Mouse (Mus musculus) midbrain, embryonic 14.5 days (tissue): Measurements from ENCODE around the gene Arfgap3. TPM values are rescaled to one million over a fixed set of nuclear protein-coding genes. Genes with fewer than 3 reads are reported as not detected.

Experiments used
- ATAC-seq: fragments of 200-750 bp; cut with Nextera tagmentation; 2 replicates; pipeline ENCODE4 v1.8.0; 2017; ENCODE audit warnings: moderate number of reproducible peaks, moderate library complexity; ENCODE audit not compliant: low FRiP score, low TSS enrichment
- DNase-seq: peaks from one replicate; pipeline ENCODE4 v3.0.0-alpha.2; 2015
- H3K27ac ChIP-seq: fragments of 300-500 bp; sonication (generic); replicated peaks from 2 replicates; pipeline ENCODE4 v1.5.1; 2014; ENCODE audit warnings: mild to moderate bottlenecking, low read depth, low read length, moderate library complexity
- H3K27me3 ChIP-seq: fragments of 300-500 bp; sonication (generic); 2 replicates; pipeline ENCODE4 v1.6.1; 2014; ENCODE audit warnings: low read length, control low read depth, mixed read lengths; ENCODE audit not compliant: control insufficient read depth, insufficient read depth
- H3K36me3 ChIP-seq: fragments of 300-500 bp; sonication (generic); 2 replicates; pipeline ENCODE4 v1.6.1; 2014; ENCODE audit warnings: low read length, control low read depth; ENCODE audit not compliant: control insufficient read depth, insufficient read depth
- H3K4me1 ChIP-seq: fragments of 300-500 bp; sonication (generic); 2 replicates; pipeline ENCODE4 v1.6.1; 2014; ENCODE audit warnings: mild to moderate bottlenecking, antibody characterized with exemption, low read length, control low read depth; ENCODE audit not compliant: control insufficient read depth, insufficient read depth
- H3K4me2 ChIP-seq: fragments of 300-500 bp; sonication (generic); 2 replicates; pipeline ENCODE4 v1.6.1; 2014; ENCODE audit warnings: mild to moderate bottlenecking, low read length, moderate library complexity
- H3K4me3 ChIP-seq: fragments of 300-500 bp; sonication (generic); replicated peaks from 2 replicates; pipeline ENCODE4 v1.5.1; 2014; ENCODE audit warnings: low read depth, low read length
- H3K9ac ChIP-seq: fragments of 300-500 bp; sonication (generic); replicated peaks from 2 replicates; pipeline ENCODE4 v1.6.1; 2014; ENCODE audit warnings: mild to moderate bottlenecking, low read length, moderate library complexity
- H3K9me3 ChIP-seq: fragments of 300-500 bp; sonication (generic); 2 replicates; pipeline ENCODE4 v1.6.1; 2016; ENCODE audit warnings: low read length, control low read depth, mixed read lengths; ENCODE audit not compliant: control insufficient read depth
- WGBS: fragments of 180-500 bp; shearing (Covaris S2); extraction: QIAGEN DNeasy Blood & Tissue Kit; methylation state at CpG from one replicate; pipeline ENCODE4 v1.1.7; 2014; 5-methylcytosine and 5-hydroxymethylcytosine counted together
- polyA plus RNA-seq: library from polyadenylated mRNA; unstranded; fragments of >200 nt; fragmentation: Nextera tagmentation; extraction: Ambion mirVana; gene quantifications from 2 replicates; pipeline ENCODE4 v1.2.1, GENCODE M21; 2014

Gene Arfgap3
- polyA plus RNA-seq, 1 experiment from 2014 or later: 42.2 TPM

DNA sequence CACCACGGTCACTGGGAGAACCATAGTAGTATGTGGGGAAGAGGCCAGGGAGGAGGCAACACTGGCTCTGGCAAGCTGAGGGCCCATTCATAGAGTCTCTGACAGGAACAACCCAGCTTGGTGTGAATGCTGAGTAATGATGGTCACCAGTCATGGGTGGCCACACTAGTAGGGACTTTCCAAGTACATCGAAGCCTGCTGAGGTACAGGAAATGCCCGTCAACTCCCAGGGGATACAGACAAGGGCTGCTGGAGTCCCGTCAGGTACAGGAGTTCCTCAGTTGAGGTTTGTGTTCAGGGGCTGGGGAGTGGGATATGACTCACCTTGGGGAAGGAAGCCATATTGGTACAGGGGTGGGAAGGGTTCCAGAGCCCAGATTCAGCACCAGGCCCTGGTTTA, 54.0 kb downstream of the Arfgap3 start:
- Histone ChIP-seq H3K4me1 (no peaks in the 10 kb centered on the region), H3K4me2 (no peak overlapping the region), H3K27ac (no peak overlapping the region), H3K36me3 (peaks cover 11% of the 10 kb centered on the region; the same call in 1 of the 2 replicates), H3K4me3 (no peak overlapping the region), H3K9me3 (no peaks in the 10 kb centered on the region), H3K9ac (no peak overlapping the region), H3K27me3 (no peaks in the 10 kb centered on the region)
- 90% methylated on average over 4 of the region's 4 CpGs for WGBS
- DNase-seq: no peak
- ATAC-seq: no peak

DNA sequence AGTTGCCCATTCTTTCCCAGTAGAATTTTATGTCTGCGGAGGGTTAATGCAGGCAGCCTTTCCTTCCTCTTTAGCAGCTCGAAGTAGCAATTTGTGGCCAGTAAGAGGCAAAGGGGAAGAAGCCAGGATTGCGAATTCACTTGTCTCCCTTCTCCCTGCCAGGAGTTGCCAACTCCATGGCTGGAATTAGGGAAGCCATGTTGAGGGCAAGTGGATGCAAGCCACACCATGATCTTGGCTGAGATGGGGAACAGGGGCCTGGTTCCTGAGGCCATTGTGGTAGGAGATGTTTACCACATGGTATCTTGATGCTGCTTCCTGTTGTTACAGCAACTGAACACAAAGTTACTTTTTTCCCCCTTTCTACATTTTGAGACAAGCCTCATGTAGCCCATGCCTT, 55.1 kb downstream of the Arfgap3 start:
- Histone ChIP-seq H3K27ac (no peak overlapping the region), H3K27me3 (no peaks in the 10 kb centered on the region), H3K9ac (no peak overlapping the region), H3K4me1 (no peaks in the 10 kb centered on the region), H3K4me3 (no peak overlapping the region), H3K4me2 (no peak overlapping the region), H3K9me3 (no peaks in the 10 kb centered on the region), H3K36me3 (peaks cover 2% of the 10 kb centered on the region; the same call in 1 of the 2 replicates)
- WGBS: 96% methylated on average over 3 of the region's 3 CpGs
- ATAC-seq (no peak), DNase-seq (no peak)

DNA sequence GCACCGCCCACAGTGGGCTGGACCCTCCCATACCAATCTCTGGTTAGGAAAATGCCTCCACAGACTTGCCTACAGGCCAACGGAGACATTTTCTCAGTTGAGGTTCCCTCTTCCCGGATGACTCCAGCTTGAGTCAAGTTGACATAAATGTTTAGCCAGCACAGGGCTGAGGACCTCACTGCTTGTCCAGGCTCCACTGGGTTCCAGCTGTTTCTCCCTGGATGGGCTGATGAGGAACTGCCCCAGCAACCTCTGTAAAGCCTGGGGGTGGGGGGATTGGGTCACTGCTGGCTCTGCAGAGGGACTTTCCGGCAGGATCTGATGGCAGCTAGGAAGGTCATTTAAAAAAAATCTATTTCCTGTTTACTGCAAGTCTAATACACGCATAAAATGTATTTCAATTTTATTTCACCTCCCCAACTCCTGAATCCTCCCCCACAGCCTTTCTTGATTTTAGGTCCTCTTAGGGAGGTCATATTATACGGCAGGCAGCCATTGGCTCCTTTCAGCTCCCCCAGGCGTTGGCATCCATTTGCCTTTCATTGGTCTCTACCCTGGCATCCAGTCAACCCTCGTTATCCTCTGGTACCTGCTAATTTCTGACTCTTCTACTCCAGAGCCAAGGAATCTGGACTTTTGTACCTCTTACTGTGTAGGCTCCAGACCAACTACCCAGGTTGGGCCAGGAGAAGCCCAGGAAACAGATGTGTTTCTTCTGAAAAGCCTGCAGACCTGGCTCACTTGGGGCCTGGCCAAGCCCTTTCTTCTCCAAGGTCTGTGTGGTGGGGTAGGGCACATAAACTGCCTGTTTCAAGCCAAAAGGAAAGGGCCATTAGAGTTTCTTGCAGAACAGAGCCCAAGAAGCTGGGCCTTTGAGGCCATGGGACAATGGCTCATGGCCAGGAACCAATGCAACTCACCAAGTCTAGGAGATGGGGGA, 56.1 kb downstream of the Arfgap3 start:
- WGBS: 91% methylated on average over 8 of the region's 8 CpGs
- DNase-seq (no peak), ATAC-seq (no peak)
- Histone ChIP-seq H3K36me3 (no peaks in the 10 kb centered on the region), H3K27ac (no peak overlapping the region), H3K27me3 (no peaks in the 10 kb centered on the region), H3K4me2 (no peak overlapping the region), H3K4me1 (no peaks in the 10 kb centered on the region), H3K9ac (no peak overlapping the region), H3K4me3 (no peak overlapping the region), H3K9me3 (no peaks in the 10 kb centered on the region)

DNA sequence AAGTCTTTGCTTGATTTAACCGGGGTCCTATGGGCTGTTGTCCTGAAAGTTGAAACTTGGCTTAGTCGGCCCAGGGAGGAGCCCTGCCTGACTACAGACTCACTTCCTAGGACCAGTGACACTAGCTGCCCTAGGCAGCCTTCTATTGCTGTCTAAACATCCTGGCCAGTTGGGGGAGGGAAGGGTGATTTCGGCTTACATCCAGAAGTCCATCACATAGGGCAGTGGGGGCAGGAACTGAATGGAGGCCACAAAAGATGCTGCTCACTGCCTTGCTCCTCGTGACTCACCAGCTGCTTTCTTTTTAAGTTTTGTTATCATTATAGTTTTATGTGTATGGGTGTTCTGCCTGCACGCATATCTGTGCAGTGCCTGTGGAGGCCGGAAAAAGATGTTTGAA, 56.9 kb downstream of the Arfgap3 start:
- Histone ChIP-seq H3K9ac (no peak overlapping the region), H3K4me1 (no peaks in the 10 kb centered on the region), H3K4me3 (no peak overlapping the region), H3K4me2 (no peak overlapping the region), H3K27me3 (no peaks in the 10 kb centered on the region), H3K27ac (no peak overlapping the region), H3K9me3 (no peaks in the 10 kb centered on the region), H3K36me3 (no peaks in the 10 kb centered on the region)
- DNase-seq: no peak
- no peak for ATAC-seq
- WGBS: 85% methylated on average over 6 of the region's 6 CpGs

DNA sequence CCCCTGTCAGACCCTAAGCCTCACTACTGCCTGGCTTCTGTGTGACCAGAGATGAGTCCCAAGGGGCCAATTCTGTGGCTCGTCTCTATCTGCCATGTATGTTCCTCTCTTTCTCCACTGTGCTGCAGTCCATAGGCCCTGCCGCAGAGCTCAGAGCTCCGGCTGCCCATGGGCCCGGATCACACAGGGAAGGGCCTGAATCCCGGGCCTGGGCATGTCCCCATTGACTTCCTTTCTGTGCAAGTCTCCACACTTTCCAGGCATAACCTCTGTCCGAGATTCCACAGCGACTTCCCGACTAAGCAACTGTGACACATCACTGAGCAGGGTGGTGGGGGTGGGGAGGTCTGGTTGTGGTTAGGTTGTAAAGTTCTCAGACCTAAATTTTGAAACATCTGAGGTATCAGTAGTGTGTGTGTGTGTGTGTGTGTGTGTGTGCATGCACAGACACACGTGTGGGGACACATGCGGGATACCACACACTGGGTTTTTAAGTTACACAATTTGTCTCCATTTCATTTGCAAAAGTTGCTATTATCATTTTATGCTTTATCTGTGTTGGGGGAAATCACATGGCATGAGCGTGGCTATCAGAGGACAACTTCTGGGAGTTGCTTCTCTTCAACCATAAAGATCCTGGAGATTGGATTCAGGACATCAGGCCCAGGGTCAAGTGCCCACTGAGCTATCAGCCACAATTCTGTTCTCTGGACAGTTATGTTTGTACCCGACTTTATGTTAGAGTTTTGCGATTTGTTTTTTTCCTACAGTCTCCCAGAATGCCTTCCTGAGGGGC, 57.6 kb downstream of the Arfgap3 start:
- no peak for ATAC-seq
- Histone ChIP-seq H3K27ac (no peak overlapping the region), H3K27me3 (no peaks in the 10 kb centered on the region), H3K4me2 (no peak overlapping the region), H3K4me3 (no peak overlapping the region), H3K9me3 (no peaks in the 10 kb centered on the region), H3K9ac (no peak overlapping the region), H3K4me1 (no peaks in the 10 kb centered on the region), H3K36me3 (no peaks in the 10 kb centered on the region)
- WGBS: 81% methylated on average over 13 of the region's 13 CpGs
- no peak for DNase-seq

DNA sequence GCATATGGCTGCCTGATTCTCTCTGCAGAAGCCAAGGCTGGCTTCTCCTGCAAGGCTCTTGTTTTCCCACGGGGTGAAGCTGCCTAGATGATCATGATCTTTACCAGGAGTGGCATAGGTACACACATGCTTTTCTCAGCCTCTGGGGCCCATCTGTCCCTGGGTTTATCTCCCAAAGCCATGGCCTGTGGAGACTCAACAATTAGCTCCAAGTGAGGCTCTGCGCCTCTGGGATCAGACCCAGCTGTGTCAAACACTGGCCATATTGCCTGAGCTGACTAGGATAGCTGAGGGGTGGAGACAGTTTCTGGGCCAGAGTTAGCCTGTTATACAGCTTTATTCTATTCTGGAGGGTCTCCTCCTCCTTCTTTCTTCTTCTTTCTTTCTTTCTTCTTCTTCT, 59.1 kb downstream of the Arfgap3 start:
- no peaks in the 10 kb centered on the region for H3K9me3 ChIP-seq
- no peak overlapping the region for H3K9ac ChIP-seq
- no peaks in the 10 kb centered on the region for H3K36me3 ChIP-seq
- H3K27ac ChIP-seq: no peak overlapping the region
- H3K27me3 ChIP-seq: no peaks in the 10 kb centered on the region
- H3K4me2 ChIP-seq: no peak overlapping the region
- ATAC-seq: no peak
- H3K4me1 ChIP-seq: no peaks in the 10 kb centered on the region
- no peak for DNase-seq
- no peak overlapping the region for H3K4me3 ChIP-seq
- 82% methylated on average over 2 of the region's 2 CpGs for WGBS

DNA sequence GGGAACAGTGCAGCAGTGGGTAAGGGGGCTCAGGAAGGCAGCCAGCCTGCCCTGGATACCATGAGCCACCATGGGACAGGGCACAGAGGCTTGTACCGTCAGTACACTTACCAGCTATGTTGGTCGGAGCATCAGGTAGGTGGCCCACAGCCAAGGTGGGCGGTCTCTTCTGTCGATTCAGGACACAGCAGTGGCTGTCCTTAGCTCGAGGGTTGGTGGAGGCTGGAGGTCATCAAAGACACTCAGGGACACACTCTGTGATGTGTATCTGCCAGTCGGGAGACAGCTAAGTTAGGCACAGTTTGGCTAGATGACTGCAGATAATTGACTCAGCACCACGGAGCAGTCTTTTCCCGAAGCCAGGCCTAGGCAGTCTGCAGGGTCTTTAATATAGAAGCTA, 65.2 kb downstream of the Arfgap3 start:
- H3K9me3 ChIP-seq: no peaks in the 10 kb centered on the region
- H3K36me3 ChIP-seq: no peaks in the 10 kb centered on the region
- no peaks in the 10 kb centered on the region for H3K4me1 ChIP-seq
- no peaks in the 10 kb centered on the region for H3K27me3 ChIP-seq
- H3K4me3 ChIP-seq: no peak overlapping the region
- H3K9ac ChIP-seq: no peak overlapping the region
- WGBS: 85% methylated on average over 8 of the region's 8 CpGs
- ATAC-seq (no peak), DNase-seq (no peak)
- no peak overlapping the region for H3K4me2 ChIP-seq
- H3K27ac ChIP-seq: no peak overlapping the region

DNA sequence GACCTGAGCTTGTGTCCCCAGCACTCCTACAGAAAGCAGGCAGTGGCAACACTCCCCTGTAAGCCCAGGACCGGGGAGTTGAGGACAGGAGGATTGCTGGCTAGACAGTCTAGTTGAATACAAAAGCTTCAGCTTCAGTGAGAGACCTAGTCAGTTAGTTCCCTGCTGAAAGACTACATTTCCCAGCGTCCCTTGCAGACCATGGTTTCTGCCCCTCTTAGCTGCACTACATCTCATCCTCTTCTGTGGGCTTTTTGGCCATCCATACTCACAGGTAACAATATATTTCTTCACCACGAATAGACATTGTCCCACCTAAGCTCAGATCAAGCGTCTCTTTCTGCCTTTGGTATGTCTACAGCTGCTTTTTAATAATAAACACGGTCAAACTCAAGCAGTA, 67.7 kb downstream of the Arfgap3 start:
- Histone ChIP-seq H3K27me3 (no peaks in the 10 kb centered on the region), H3K4me1 (no peaks in the 10 kb centered on the region), H3K4me3 (no peak overlapping the region), H3K9ac (no peak overlapping the region), H3K4me2 (no peak overlapping the region), H3K27ac (no peak overlapping the region), H3K36me3 (no peaks in the 10 kb centered on the region), H3K9me3 (no peaks in the 10 kb centered on the region)
- WGBS: 66% methylated on average over 5 of the region's 5 CpGs
- no peak for ATAC-seq
- no peak for DNase-seq
